In genomic region chr10:63377468-63377867, GRCm38 (mm10) we compare ENCODE assay signal across 9 mouse cellular contexts. TPM values are rescaled to one million over a fixed set of nuclear protein-coding genes. Genes with fewer than 3 reads are reported as not detected.
DNase-seq lines count a peak whose midpoint lies in the region; ATAC-seq and TF ChIP-seq lines count a peak whose summit lies in the region.
"Had no signal": no experiment of that assay in that cellular context is flagged by ENCODE, and none has a peak within 500 bp of the region (broad histone marks: within the 10 kb centered on the region; RNA-seq: fewer than 3 reads in every experiment).

No protein-coding gene starts in this region.

- peak; percentile 51; the same call in 1 of the 2 replicates for TF ChIP-seq CTCF in spleen, adult 2 months (IDR thresholded peaks at IDR 0.05; ENCODE audit: extremely low read depth, insufficient read depth, insufficient read length, insufficient replicate concordance)

- H3K9ac ChIP-seq in hindbrain, embryonic 12.5 days = no peak overlapping the region
- no peak overlapping the region for H3K9ac ChIP-seq in embryonic facial prominence, embryonic 11.5 days (replicated peaks; ENCODE audit: low read length)
- no peak overlapping the region for H3K9ac ChIP-seq in hindbrain, embryonic 15.5 days
- no peak overlapping the region for H3K9ac ChIP-seq in midbrain, embryonic 16.5 days (ENCODE audit: low read depth, low read length)

- H3K27ac ChIP-seq in hindbrain, embryonic 10.5 days = no peak overlapping the region
- no peak overlapping the region for H3K27ac ChIP-seq in hindbrain, embryonic 12.5 days
- H3K27ac ChIP-seq in embryonic facial prominence, embryonic 11.5 days (replicated peaks; ENCODE audit: low read depth, low read length) = no peak overlapping the region
- no peak overlapping the region for H3K27ac ChIP-seq in hindbrain, embryonic 15.5 days (replicated peaks)
- no peak overlapping the region for H3K27ac ChIP-seq in midbrain, embryonic 16.5 days (ENCODE audit: low read length)
- H3K27ac ChIP-seq in spleen, adult 2 months (ENCODE audit: insufficient read depth, low read length) = no peak overlapping the region

- H3K27me3 ChIP-seq in hindbrain, embryonic 10.5 days (ENCODE audit: insufficient read depth, poor library complexity, severe bottlenecking) = peaks cover 12% of the 10 kb centered on the region
- peaks cover 8% of the 10 kb centered on the region; the same call in 1 of the 2 replicates for H3K27me3 ChIP-seq in hindbrain, embryonic 12.5 days
- no peaks in the 10 kb centered on the region for H3K27me3 ChIP-seq in embryonic facial prominence, embryonic 11.5 days (ENCODE audit: control insufficient read depth, insufficient read depth, low read length)
- H3K27me3 ChIP-seq in hindbrain, embryonic 15.5 days = peaks cover 6% of the 10 kb centered on the region
- peaks cover 4% of the 10 kb centered on the region; the same call in 1 of the 2 replicates for H3K27me3 ChIP-seq in midbrain, embryonic 16.5 days (ENCODE audit: control insufficient read depth, insufficient read depth, low read depth, low read length)
- H3K27me3 ChIP-seq in spleen, adult 2 months (ENCODE audit: control insufficient read depth, insufficient read depth, low read length) = no peaks in the 10 kb centered on the region

- intact Hi-C loops in left cerebral cortex, postnatal 36 days (cut with DNase I) = loop anchor here (5.0 kb wide), 1 partner anchor 55 kb away; no protein-coding TSS in a partner anchor

- 24% methylated on average over 9 of the region's 9 CpGs for WGBS in hindbrain, embryonic 10.5 days
- 25% methylated on average over 9 of the region's 9 CpGs for WGBS in hindbrain, embryonic 12.5 days
- 20% methylated on average over 9 of the region's 9 CpGs for WGBS in embryonic facial prominence, embryonic 11.5 days
- 22% methylated on average over 9 of the region's 9 CpGs for WGBS in hindbrain, embryonic 15.5 days
- WGBS in midbrain, embryonic 16.5 days = 20% methylated on average over 9 of the region's 9 CpGs
- WGBS in spleen, adult 2 months = 17% methylated on average over 9 of the region's 9 CpGs

- no peaks in the 10 kb centered on the region for H3K36me3 ChIP-seq in hindbrain, embryonic 10.5 days
- H3K36me3 ChIP-seq in hindbrain, embryonic 12.5 days = no peaks in the 10 kb centered on the region
- no peaks in the 10 kb centered on the region for H3K36me3 ChIP-seq in embryonic facial prominence, embryonic 11.5 days (replicated peaks; ENCODE audit: control insufficient read depth, insufficient read depth, low read depth, low read length)
- H3K36me3 ChIP-seq in hindbrain, embryonic 15.5 days = no peaks in the 10 kb centered on the region
- H3K36me3 ChIP-seq in midbrain, embryonic 16.5 days (ENCODE audit: control insufficient read depth, insufficient read depth, low read length) = no peaks in the 10 kb centered on the region
- no peaks in the 10 kb centered on the region for H3K36me3 ChIP-seq in spleen, adult 2 months (ENCODE audit: control insufficient read depth, insufficient read depth, low read length)

- no peak overlapping the region for H3K4me3 ChIP-seq in hindbrain, embryonic 10.5 days
- no peak overlapping the region for H3K4me3 ChIP-seq in hindbrain, embryonic 12.5 days
- no peak overlapping the region for H3K4me3 ChIP-seq in embryonic facial prominence, embryonic 11.5 days (ENCODE audit: low read depth, low read length)
- no peak overlapping the region for H3K4me3 ChIP-seq in hindbrain, embryonic 15.5 days
- no peak overlapping the region for H3K4me3 ChIP-seq in midbrain, embryonic 16.5 days (ENCODE audit: low read depth, low read length)
- H3K4me3 ChIP-seq in spleen, adult 2 months (ENCODE audit: extremely low read depth, insufficient read depth, insufficient read length) = no peak overlapping the region
- H3K4me3 ChIP-seq: myocyte had no signal

- no peaks in the 10 kb centered on the region for H3K9me3 ChIP-seq in hindbrain, embryonic 10.5 days
- no peaks in the 10 kb centered on the region for H3K9me3 ChIP-seq in hindbrain, embryonic 12.5 days (replicated peaks)
- H3K9me3 ChIP-seq in embryonic facial prominence, embryonic 11.5 days (replicated peaks; ENCODE audit: control insufficient read depth, low read length) = no peaks in the 10 kb centered on the region
- no peaks in the 10 kb centered on the region for H3K9me3 ChIP-seq in hindbrain, embryonic 15.5 days
- H3K9me3 ChIP-seq in midbrain, embryonic 16.5 days (replicated peaks; ENCODE audit: control insufficient read depth, low read length, poor library complexity, severe bottlenecking) = no peaks in the 10 kb centered on the region

- peak; percentile 41 for DNase-seq in hindbrain, embryonic 10.5 days (ENCODE audit: low spot score)
- DNase-seq in adrenal gland, postnatal 25 days = peak; percentile 34
- DNase-seq in embryonic facial prominence, embryonic 11.5 days (ENCODE audit: low spot score) = peak; percentile 79
- DNase-seq in left cerebral cortex, postnatal 36 days (ENCODE audit: low spot score in 2 of 2) = peak; percentile 40 to 60
- peak; percentile 47 to 61 for DNase-seq in spleen, adult 2 months (ENCODE audit: low read depth in 1 of 2, low spot score in 2 of 2)

- no peak for ATAC-seq in hindbrain, embryonic 12.5 days (ENCODE audit: low FRiP score)
- no peak for ATAC-seq in embryonic facial prominence, embryonic 11.5 days (replicated peaks; ENCODE audit: insufficient number of reproducible peaks, low FRiP score, low TSS enrichment, low read depth)
- ATAC-seq in hindbrain, embryonic 15.5 days (ENCODE audit: low FRiP score, low read depth) = 0 out of 2 replicates have a peak, but pooled peaks have one; percentile 37
- 0 out of 2 replicates have a peak, but pooled peaks have one; percentile 11 for ATAC-seq in midbrain, embryonic 16.5 days

- H3K4me2 ChIP-seq in hindbrain, embryonic 12.5 days (replicated peaks) = no peak overlapping the region
- H3K4me2 ChIP-seq in embryonic facial prominence, embryonic 11.5 days (ENCODE audit: low read depth, low read length) = no peak overlapping the region
- H3K4me2 ChIP-seq in hindbrain, embryonic 15.5 days = 0 out of 2 replicates have a peak overlapping the region, but pooled peaks have one; percentile 18
- H3K4me2 ChIP-seq in midbrain, embryonic 16.5 days (ENCODE audit: low read length) = no peak overlapping the region

- no peak for TF ChIP-seq POLR2A in spleen, adult 2 months (IDR thresholded peaks at IDR 0.05; ENCODE audit: low read depth, low read length)

- H3K4me1 ChIP-seq in hindbrain, embryonic 10.5 days (replicated peaks) = peaks cover 8% of the 10 kb centered on the region
- H3K4me1 ChIP-seq in hindbrain, embryonic 12.5 days = peaks cover 7% of the 10 kb centered on the region; the same call in 1 of the 2 replicates
- no peaks in the 10 kb centered on the region; the same call in 1 of the 2 replicates for H3K4me1 ChIP-seq in embryonic facial prominence, embryonic 11.5 days (ENCODE audit: control insufficient read depth, insufficient read depth, low read length)
- H3K4me1 ChIP-seq in hindbrain, embryonic 15.5 days (replicated peaks) = peaks cover 10% of the 10 kb centered on the region
- peaks cover 9% of the 10 kb centered on the region for H3K4me1 ChIP-seq in midbrain, embryonic 16.5 days (ENCODE audit: control insufficient read depth, insufficient read depth, low read length)
- H3K4me1 ChIP-seq in spleen, adult 2 months (ENCODE audit: control insufficient read depth, insufficient read depth, insufficient read length) = no peaks in the 10 kb centered on the region

RNA-seq across cellular contexts. Expression of gene Sirt1, which starts 4.0 kb away (rescaled TPM):
- 4.9 and 6.7 TPM in 2 replicates for polyA plus RNA-seq in hindbrain, embryonic 10.5 days (2016; fragmentation: Nextera tagmentation; extraction: Ambion mirVana)
- 7.8 and 8.6 TPM in 2 replicates for polyA plus RNA-seq in hindbrain, embryonic 12.5 days (2016; fragmentation: Nextera tagmentation; extraction: Ambion mirVana)
- total RNA-seq in adrenal gland, postnatal 25 days (2021) = 16.2 and 17.7 TPM in 2 replicates
- polyA plus RNA-seq in embryonic facial prominence, embryonic 11.5 days (2014; fragmentation: Nextera tagmentation; extraction: Ambion mirVana) = 9.3 and 15.2 TPM in 2 replicates
- 4.6 and 5.0 TPM in 2 replicates for polyA plus RNA-seq in hindbrain, embryonic 15.5 days (2015; fragmentation: Nextera tagmentation; extraction: Ambion mirVana)
- 10 to 100 TPM; 12.4 to 16.1 TPM for total RNA-seq in left cerebral cortex, postnatal 36 days (2021)
- polyA plus RNA-seq in midbrain, embryonic 16.5 days (2015; fragmentation: Nextera tagmentation; extraction: Ambion mirVana) = 3.5 and 4.1 TPM in 2 replicates
- 3.1 and 5.4 TPM in 2 replicates for polyA plus RNA-seq in spleen, adult 2 months (2012; rRNA removed)

RNA-seq across cellular contexts. Expression of gene Dnajc12, which starts 4.8 kb away (rescaled TPM):
- polyA plus RNA-seq in hindbrain, embryonic 10.5 days (2016; fragmentation: Nextera tagmentation; extraction: Ambion mirVana) = 12.5 and 13.4 TPM in 2 replicates
- 14.1 and 17.4 TPM in 2 replicates for polyA plus RNA-seq in hindbrain, embryonic 12.5 days (2016; fragmentation: Nextera tagmentation; extraction: Ambion mirVana)
- 9.0 and 15.1 TPM in 2 replicates for total RNA-seq in adrenal gland, postnatal 25 days (2021)
- polyA plus RNA-seq in embryonic facial prominence, embryonic 11.5 days (2014; fragmentation: Nextera tagmentation; extraction: Ambion mirVana) = 12.2 and 14.5 TPM in 2 replicates
- 20.8 and 22.0 TPM in 2 replicates for polyA plus RNA-seq in hindbrain, embryonic 15.5 days (2015; fragmentation: Nextera tagmentation; extraction: Ambion mirVana)
- total RNA-seq in left cerebral cortex, postnatal 36 days (2021) = 10 to 100 TPM; 21.7 to 22.0 TPM
- polyA plus RNA-seq in midbrain, embryonic 16.5 days (2015; fragmentation: Nextera tagmentation; extraction: Ambion mirVana) = 21.3 and 23.6 TPM in 2 replicates
- 0.23 and 0.49 TPM in 2 replicates for polyA plus RNA-seq in spleen, adult 2 months (2012; rRNA removed)

RNA-seq across cellular contexts. Expression of gene Gm7075, which starts 44.1 kb away (rescaled TPM):
- not detected in 2 replicates for polyA plus RNA-seq in hindbrain, embryonic 10.5 days (2016; fragmentation: Nextera tagmentation; extraction: Ambion mirVana)
- not detected in 2 replicates for polyA plus RNA-seq in hindbrain, embryonic 12.5 days (2016; fragmentation: Nextera tagmentation; extraction: Ambion mirVana)
- not detected in 2 replicates for total RNA-seq in adrenal gland, postnatal 25 days (2021)
- polyA plus RNA-seq in embryonic facial prominence, embryonic 11.5 days (2014; fragmentation: Nextera tagmentation; extraction: Ambion mirVana) = not detected in 2 replicates
- polyA plus RNA-seq in hindbrain, embryonic 15.5 days (2015; fragmentation: Nextera tagmentation; extraction: Ambion mirVana) = not detected in 2 replicates
- not detected for total RNA-seq in left cerebral cortex, postnatal 36 days (2021)
- polyA plus RNA-seq in midbrain, embryonic 16.5 days (2015; fragmentation: Nextera tagmentation; extraction: Ambion mirVana) = not detected in 2 replicates
- polyA plus RNA-seq in spleen, adult 2 months (2012; rRNA removed) = not detected in 2 replicates
- polyA plus RNA-seq: myocyte had no signal

RNA-seq across cellular contexts. Expression of gene Ctnna3, which starts 52.4 kb away (rescaled TPM):
- 0.07 and 0.21 TPM in 2 replicates for polyA plus RNA-seq in hindbrain, embryonic 10.5 days (2016; fragmentation: Nextera tagmentation; extraction: Ambion mirVana)
- 0.22 and 0.34 TPM in 2 replicates for polyA plus RNA-seq in hindbrain, embryonic 12.5 days (2016; fragmentation: Nextera tagmentation; extraction: Ambion mirVana)
- 0.71 and 1.2 TPM in 2 replicates for total RNA-seq in adrenal gland, postnatal 25 days (2021)
- 0.14 and 0.35 TPM in 2 replicates for polyA plus RNA-seq in embryonic facial prominence, embryonic 11.5 days (2014; fragmentation: Nextera tagmentation; extraction: Ambion mirVana)
- 1.7 and 1.8 TPM in 2 replicates for polyA plus RNA-seq in hindbrain, embryonic 15.5 days (2015; fragmentation: Nextera tagmentation; extraction: Ambion mirVana)
- total RNA-seq in left cerebral cortex, postnatal 36 days (2021) = 1 to 10 TPM; 1.8 to 2.7 TPM
- 0.98 and 1.0 TPM in 2 replicates for polyA plus RNA-seq in midbrain, embryonic 16.5 days (2015; fragmentation: Nextera tagmentation; extraction: Ambion mirVana)
- polyA plus RNA-seq in spleen, adult 2 months (2012; rRNA removed) = 0.07 and 0.08 TPM in 2 replicates

Comparison
In these comparisons a context has a peak if more than half of its experiments do, and no peak if none do; other contexts are left out.
1. ATAC-seq: peak in hindbrain, embryonic 15.5 days (single experiment) and midbrain, embryonic 16.5 days (single experiment); none in hindbrain, embryonic 12.5 days (single experiment) and embryonic facial prominence, embryonic 11.5 days (single experiment).
2. Peak in every context shown above with its lines, with median percentiles within 50 percentile points of each other: DNase-seq.